Mouse (Mus musculus): Measurements from ENCODE around the gene Sh3rf1.

GRCm38 (mm10) chr8:61321216-61321615 lies 97.5 kb downstream of the Sh3rf1 start:
- TF ChIP-seq POLR2A (IDR thresholded peaks at IDR 0.05; ENCODE audit: extremely low read depth, insufficient read depth, low read length) (no peak), CTCF (IDR thresholded peaks at IDR 0.05; ENCODE audit: extremely low read depth, insufficient read depth, low read length) (no peak)

Measured in cortical plate, adult 2 months (tissue).